Mouse (Mus musculus) bone marrow, adult 2 months (tissue): Measurements from ENCODE around the gene Unk.

ENCODE experiments used
- CTCF ChIP-seq: fragments of 200-500 bp; IDR thresholded peaks from 2 replicates; pipeline ENCODE4 v1.5.1; 2011; ENCODE audit warnings: low read length, control low read depth; ENCODE audit not compliant: control insufficient read depth, insufficient read depth
- POLR2A ChIP-seq: fragments of 200-500 bp; IDR thresholded peaks from 2 replicates; pipeline ENCODE4 v1.6.1; 2011; ENCODE audit warnings: low read depth, mild to moderate bottlenecking, control low read depth, low read length, borderline replicate concordance; ENCODE audit not compliant: control insufficient read depth

DNA sequence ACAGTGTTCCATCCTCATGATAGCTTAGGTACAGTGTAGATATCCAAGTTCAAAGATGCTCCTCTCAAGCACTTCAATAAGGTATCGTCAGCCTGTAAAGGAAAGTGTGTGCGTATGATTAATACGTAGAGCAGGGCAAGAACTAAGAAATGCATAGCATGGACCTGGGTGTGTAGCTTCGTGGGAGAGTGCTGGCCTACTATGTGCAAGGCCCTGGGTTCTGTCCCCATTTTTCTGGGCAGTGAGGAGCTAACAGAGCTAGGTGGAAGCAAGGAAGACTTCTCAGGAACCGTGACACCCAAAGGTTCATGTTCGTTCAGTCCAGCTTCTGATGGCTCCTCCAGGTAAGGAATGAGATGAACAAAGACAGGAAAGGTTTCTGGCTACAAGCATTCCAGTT, 15.1 kb downstream of the Unk start:
- TF ChIP-seq CTCF (no peak), POLR2A (no peak)
